Mouse (Mus musculus) thymus, adult 2 months (tissue): ENCODE measurements around the gene Wdsub1. TPM values are rescaled to one million over a fixed set of nuclear protein-coding genes. Genes with fewer than 3 reads are reported as not detected.
A peak's percentile ranks its signal among the peaks of the same experiment; 100 is the strongest.

Experiments
- DNase-seq: peaks from one replicate; pipeline ENCODE4 v3.0.0; 2021
- H3K27ac ChIP-seq: fragments of 200-500 bp; 2 replicates; pipeline ENCODE4 v1.5.1; 2012; ENCODE audit warnings: low read length, control low read depth; ENCODE audit not compliant: control insufficient read depth, insufficient read depth
- H3K27me3 ChIP-seq: fragments of 200-500 bp; 2 replicates; pipeline ENCODE4 v1.6.1; 2012; ENCODE audit warnings: mild to moderate bottlenecking, low read length, moderate library complexity, mixed read lengths; ENCODE audit not compliant: control insufficient read depth, insufficient read depth
- H3K36me3 ChIP-seq: fragments of 200-500 bp; 2 replicates; pipeline ENCODE4 v1.6.1; 2012; ENCODE audit warnings: mild to moderate bottlenecking, low read length, moderate library complexity; ENCODE audit not compliant: control insufficient read depth, insufficient read depth
- H3K4me1 ChIP-seq: fragments of 200-500 bp; replicated peaks from 2 replicates; pipeline ENCODE4 v1.6.1; 2012; ENCODE audit warnings: low read length; ENCODE audit not compliant: control insufficient read depth, insufficient read depth
- H3K4me3 ChIP-seq: fragments of 200-500 bp; 2 replicates; pipeline ENCODE4 v1.5.1; 2012; ENCODE audit warnings: mild to moderate bottlenecking, low read length, control low read depth, moderate library complexity; ENCODE audit not compliant: control insufficient read depth, insufficient read depth
- CTCF ChIP-seq: fragments of 200-500 bp; IDR thresholded peaks from 2 replicates; pipeline ENCODE4 v1.5.1; 2012; ENCODE audit warnings: mild to moderate bottlenecking, control low read depth, low read length, moderate library complexity, borderline replicate concordance; ENCODE audit not compliant: control insufficient read depth, poor library complexity, insufficient read depth; ENCODE audit errors: extremely low read depth
- POLR2A ChIP-seq: fragments of 200-500 bp; IDR thresholded peaks from 2 replicates; pipeline ENCODE4 v1.6.1; 2012; ENCODE audit warnings: mild to moderate bottlenecking, low read length, control low read depth, moderate library complexity; ENCODE audit not compliant: control insufficient read depth, poor library complexity, insufficient read depth; ENCODE audit errors: extremely low read depth
- WGBS: fragments of 180-500 bp; shearing (Covaris S2); methylation state at CpG from one replicate; pipeline ENCODE4 v1.1.7; 2018; 5-methylcytosine and 5-hydroxymethylcytosine counted together
- polyA plus RNA-seq: library from polyadenylated mRNA; depleted of rRNA; stranded (reverse); fragments of >200 nt; gene quantifications from 2 replicates; pipeline ENCODE4 v1.2.3, GENCODE M21; 2012

Gene Wdsub1
- polyA plus RNA-seq, 1 experiment = 46.8 TPM

DNA sequence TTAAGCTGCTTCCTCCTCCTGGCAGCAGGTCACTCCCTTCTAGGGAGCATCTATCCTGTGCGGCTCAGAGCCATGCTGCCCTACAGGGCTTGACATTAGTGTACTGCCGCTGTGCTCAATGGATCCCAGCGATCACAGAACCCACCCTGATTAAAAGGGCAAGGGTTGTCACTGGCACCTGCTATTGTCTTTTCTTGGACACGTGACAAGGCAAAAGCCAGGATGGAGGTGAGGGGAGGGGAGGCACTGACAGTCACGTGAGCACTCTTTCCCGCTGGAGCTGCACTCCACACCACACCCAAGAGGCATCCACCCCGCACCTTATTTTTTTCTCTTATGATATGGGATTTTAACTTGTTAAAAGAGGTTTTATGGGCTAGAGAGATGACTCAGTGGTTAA is 50.6 kb downstream of the Wdsub1 start:
- no peak overlapping the region for H3K27ac ChIP-seq
- no peaks in the 10 kb centered on the region for H3K27me3 ChIP-seq
- H3K36me3 ChIP-seq = no peaks in the 10 kb centered on the region
- no peak for DNase-seq
- no peak overlapping the region for H3K4me3 ChIP-seq
- TF ChIP-seq CTCF (no peak), POLR2A (no peak)
- peaks cover 33% of the 10 kb centered on the region for H3K4me1 ChIP-seq
- WGBS = 96% methylated on average over 7 of the region's 7 CpGs

DNA sequence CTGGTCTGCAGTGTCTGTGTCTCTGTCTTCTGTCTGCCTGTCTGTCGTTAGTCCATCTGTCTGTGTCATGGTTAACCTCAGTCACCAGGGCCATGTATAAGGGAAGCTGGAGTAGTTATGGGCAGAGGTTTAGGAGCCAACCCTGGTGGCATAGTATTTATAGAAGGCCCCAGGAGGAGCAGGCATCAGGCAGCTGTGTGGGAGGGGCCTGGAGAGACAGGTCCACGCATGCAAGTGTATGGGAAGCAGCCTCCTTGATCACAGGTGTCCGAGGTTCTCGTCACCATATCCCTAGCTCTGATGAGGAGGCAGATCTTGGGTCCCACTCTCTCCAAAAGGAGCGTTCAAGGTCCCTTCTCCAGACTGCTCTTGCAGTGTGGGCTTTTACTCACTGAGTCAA is 51.5 kb downstream of the Wdsub1 start:
- WGBS = 77% methylated on average over 5 of the region's 5 CpGs
- no peak overlapping the region for H3K27ac ChIP-seq
- H3K27me3 ChIP-seq = no peaks in the 10 kb centered on the region
- TF ChIP-seq CTCF (no peak), POLR2A (no peak)
- H3K4me3 ChIP-seq = no peak overlapping the region
- H3K36me3 ChIP-seq = no peaks in the 10 kb centered on the region
- H3K4me1 ChIP-seq = peaks cover 33% of the 10 kb centered on the region
- DNase-seq = no peak

DNA sequence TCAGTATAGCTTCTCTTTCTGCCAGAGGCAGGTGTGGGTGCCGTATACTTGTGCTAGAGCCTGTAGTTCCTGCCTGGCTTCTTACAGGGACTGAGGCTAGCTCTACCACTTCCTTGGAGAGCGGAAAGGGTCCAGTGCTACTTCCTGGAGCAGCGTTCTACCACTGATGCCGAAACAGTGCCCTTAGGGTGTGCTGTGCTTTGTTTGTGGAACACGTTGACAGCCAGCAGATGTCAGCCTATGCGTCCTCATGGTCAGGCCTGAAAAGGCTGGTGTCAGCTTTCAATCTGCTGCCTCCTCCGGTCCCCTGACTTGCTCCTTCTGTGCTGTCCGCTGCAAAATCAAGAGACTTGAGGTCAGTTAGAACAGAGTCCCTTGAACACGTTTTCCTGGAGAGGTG is 52.2 kb downstream of the Wdsub1 start:
- no peaks in the 10 kb centered on the region for H3K27me3 ChIP-seq
- no peaks in the 10 kb centered on the region for H3K36me3 ChIP-seq
- no peak for DNase-seq
- TF ChIP-seq POLR2A = no peak
- TF ChIP-seq CTCF = no peak
- H3K4me1 ChIP-seq = peaks cover 33% of the 10 kb centered on the region
- no peak overlapping the region for H3K4me3 ChIP-seq
- H3K27ac ChIP-seq = no peak overlapping the region
- 67% methylated on average over 9 of the region's 9 CpGs for WGBS

DNA sequence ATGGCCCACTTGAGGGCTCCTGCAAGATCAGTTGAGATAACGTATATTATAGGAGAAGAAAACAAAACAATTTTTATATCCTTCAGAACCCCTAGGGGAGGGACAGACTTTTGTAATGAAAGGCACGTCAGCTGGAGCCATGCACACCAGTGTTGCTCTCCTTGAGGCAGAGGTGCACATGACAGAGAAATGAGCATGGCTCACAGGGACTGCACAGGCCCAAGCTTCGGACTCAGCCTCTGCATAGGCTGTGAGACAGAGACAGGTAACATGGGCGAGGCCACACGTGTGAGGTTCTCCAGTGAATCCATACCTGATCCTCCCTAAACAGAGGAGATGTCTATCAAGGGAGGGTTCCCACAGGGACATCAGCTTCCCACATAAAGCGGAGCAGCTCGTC is 52.7 kb downstream of the Wdsub1 start:
- no peak for DNase-seq
- WGBS = 87% methylated on average over 7 of the region's 7 CpGs
- Histone ChIP-seq H3K4me1 (peaks cover 33% of the 10 kb centered on the region), H3K36me3 (no peaks in the 10 kb centered on the region), H3K4me3 (no peak overlapping the region), H3K27ac (no peak overlapping the region), H3K27me3 (no peaks in the 10 kb centered on the region)
- TF ChIP-seq POLR2A (no peak), CTCF (no peak)

DNA sequence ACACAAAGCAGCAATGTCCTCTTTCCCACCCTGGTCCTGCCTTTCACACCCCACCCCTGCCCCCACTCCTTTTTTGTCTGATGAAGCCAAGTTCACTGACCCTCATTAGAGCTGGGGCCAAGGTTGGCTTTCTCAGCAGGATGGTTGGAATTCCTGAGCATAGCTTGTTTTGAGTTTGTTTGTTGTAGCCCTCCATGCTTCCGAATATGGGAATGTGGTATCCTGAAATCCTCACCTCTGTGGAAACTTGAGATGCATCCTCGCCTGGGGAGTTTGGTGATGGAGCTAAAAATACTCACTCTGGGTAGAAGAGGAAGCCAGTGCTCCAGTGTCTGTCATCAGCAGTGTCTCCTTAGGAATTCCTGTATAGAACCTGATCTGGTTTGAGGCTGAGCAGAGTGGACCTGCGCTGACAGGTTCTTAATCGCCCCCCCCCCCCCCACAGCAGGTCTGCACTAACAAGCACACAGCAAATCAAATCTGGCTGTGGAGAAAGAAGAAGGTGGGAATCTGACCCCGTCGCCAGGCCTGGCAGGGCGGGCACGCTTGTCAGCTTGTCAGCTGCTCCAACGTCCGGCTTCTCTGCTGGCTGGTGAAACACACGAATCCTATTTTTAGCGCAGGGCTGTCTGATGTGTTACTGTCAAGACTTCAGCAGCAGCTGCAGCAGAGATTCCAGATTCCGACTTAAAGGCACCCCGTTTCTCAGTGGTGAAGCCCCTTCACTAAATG is 53.4 kb downstream of the Wdsub1 start:
- TF ChIP-seq CTCF = no peak
- TF ChIP-seq POLR2A = no peak
- Histone ChIP-seq H3K36me3 (no peaks in the 10 kb centered on the region), H3K27ac (peak overlapping the region; percentile 11; the same call in 1 of the 2 replicates), H3K27me3 (no peaks in the 10 kb centered on the region), H3K4me1 (peaks cover 33% of the 10 kb centered on the region), H3K4me3 (no peak overlapping the region)
- DNase-seq = peak; percentile 42
- WGBS = 28% methylated on average over 14 of the region's 14 CpGs

DNA sequence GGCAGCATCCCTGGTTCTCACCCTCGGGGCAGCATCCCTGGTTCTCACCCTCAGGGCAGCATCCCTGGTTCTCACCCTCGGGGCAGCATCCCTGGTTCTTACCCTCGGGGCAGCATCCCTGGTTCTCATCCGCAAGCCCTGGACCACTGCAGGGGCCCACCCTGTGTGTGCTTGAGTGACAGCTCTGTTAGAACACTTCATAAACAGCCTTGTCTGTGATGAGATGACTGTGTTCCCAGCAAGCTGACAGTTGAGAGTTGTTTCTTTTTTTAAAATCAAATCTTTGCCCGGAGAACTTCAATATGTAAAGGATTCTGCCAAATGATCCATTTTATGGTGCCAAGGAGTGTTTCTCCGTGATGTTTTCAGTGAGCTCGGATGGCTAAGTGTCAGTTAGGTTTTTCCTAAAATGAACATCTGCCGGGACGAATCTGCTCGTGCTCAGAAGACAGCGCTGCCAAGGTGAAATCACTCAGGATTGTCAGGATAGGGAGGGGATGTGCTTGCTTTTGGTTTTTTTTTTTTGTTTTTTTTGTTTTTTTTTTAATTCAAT is 54.2 kb downstream of the Wdsub1 start:
- no peak overlapping the region for H3K4me3 ChIP-seq
- H3K4me1 ChIP-seq = peaks cover 36% of the 10 kb centered on the region
- 93% methylated on average over 11 of the region's 11 CpGs for WGBS
- no peaks in the 10 kb centered on the region for H3K27me3 ChIP-seq
- H3K36me3 ChIP-seq = no peaks in the 10 kb centered on the region
- no peak overlapping the region for H3K27ac ChIP-seq
- TF ChIP-seq POLR2A = no peak
- no peak for TF ChIP-seq CTCF
- no peak for DNase-seq
